Mouse (Mus musculus): ENCODE measurements at regions not wholly inside any gene's neighbourhood (a gene's known extent, or its start where the extent isn't known, plus 50 kb on each side); places are given as distances from the start of the nearest gene placed in this dataset.

- DNase-seq: peak; percentile 26
Observed at GRCm38 (mm10) chr2:179035446-179035845, 406.8 kb upstream of the Cdh4 start.

GRCm38 (mm10) chr2:179039697-179040096, 402.5 kb upstream of the Cdh4 start:
- no peak for DNase-seq

GRCm38 (mm10) chr2:179043671-179044070, 398.6 kb upstream of the Cdh4 start:
- no peak for DNase-seq

GRCm38 (mm10) chr2:179045361-179045760, 396.9 kb upstream of the Cdh4 start:
- no peak for DNase-seq

- no peak for DNase-seq
Observed at GRCm38 (mm10) chr2:179054441-179054840, 387.8 kb upstream of the Cdh4 start.

GRCm38 (mm10) chr2:179064616-179065015, 377.6 kb upstream of the Cdh4 start:
- DNase-seq: no peak

- no peak for DNase-seq
Observed at GRCm38 (mm10) chr2:179069520-179069919, 372.7 kb upstream of the Cdh4 start.

- peak; percentile 30 for DNase-seq
Observed at GRCm38 (mm10) chr2:179070346-179070745, 371.9 kb upstream of the Cdh4 start.

- no peak for DNase-seq
Observed at GRCm38 (mm10) chr2:179080462-179081274, 361.6 kb upstream of the Cdh4 start.

- no peak for DNase-seq
Observed at GRCm38 (mm10) chr2:179086915-179087314, 355.3 kb upstream of the Cdh4 start.

- no peak for DNase-seq
Observed at GRCm38 (mm10) chr2:179091480-179091879, 350.8 kb upstream of the Cdh4 start.

GRCm38 (mm10) chr2:179093996-179094395, 348.2 kb upstream of the Cdh4 start:
- no peak for DNase-seq

GRCm38 (mm10) chr2:179095981-179096380, 346.2 kb upstream of the Cdh4 start:
- no peak for DNase-seq

GRCm38 (mm10) chr2:179096861-179097260, 345.4 kb upstream of the Cdh4 start:
- no peak for DNase-seq

- DNase-seq: no peak
Observed at GRCm38 (mm10) chr2:179099783-179100182, 342.4 kb upstream of the Cdh4 start.

GRCm38 (mm10) chr2:179103114-179103513, 339.1 kb upstream of the Cdh4 start:
- DNase-seq: no peak

- DNase-seq: no peak
Observed at GRCm38 (mm10) chr2:179112951-179113350, 329.3 kb upstream of the Cdh4 start.

- no peak for DNase-seq
Observed at GRCm38 (mm10) chr2:179128018-179128417, 314.2 kb upstream of the Cdh4 start.

- no peak for DNase-seq
Observed at GRCm38 (mm10) chr2:179128432-179128831, 313.8 kb upstream of the Cdh4 start.

GRCm38 (mm10) chr2:179131004-179131403, 311.2 kb upstream of the Cdh4 start:
- no peak for DNase-seq

GRCm38 (mm10) chr2:179142313-179142712, 299.9 kb upstream of the Cdh4 start:
- DNase-seq: no peak

- no peak for DNase-seq
Observed at GRCm38 (mm10) chr2:179145726-179146125, 296.5 kb upstream of the Cdh4 start.

GRCm38 (mm10) chr2:179146274-179146673, 296.0 kb upstream of the Cdh4 start:
- no peak for DNase-seq

GRCm38 (mm10) chr2:179148194-179148593, 294.0 kb upstream of the Cdh4 start:
- no peak for DNase-seq

GRCm38 (mm10) chr2:179148667-179149066, 293.6 kb upstream of the Cdh4 start:
- DNase-seq: no peak

Measured in right cerebral cortex, postnatal 14 days (tissue).